Mouse (Mus musculus) forebrain, embryonic 13.5 days (tissue): ENCODE data around the gene Itga11. TPM values are rescaled to one million over a fixed set of nuclear protein-coding genes. Genes with fewer than 3 reads are reported as not detected.

Source experiments
- ATAC-seq: fragments of 200-750 bp; cut with Nextera tagmentation; 2 replicates; pipeline ENCODE4 v1.8.0; 2017
- H3K27ac ChIP-seq: fragments of 300-500 bp; sonication (generic); 2 replicates; pipeline ENCODE4 v1.5.1; 2015; ENCODE audit warnings: inconsistent platforms, mild to moderate bottlenecking, moderate library complexity
- H3K27me3 ChIP-seq: fragments of 300-500 bp; sonication (generic); 2 replicates; pipeline ENCODE4 v1.6.1; 2015; ENCODE audit warnings: mild to moderate bottlenecking, inconsistent platforms
- H3K36me3 ChIP-seq: fragments of 300-500 bp; sonication (generic); 2 replicates; pipeline ENCODE4 v1.6.1; 2015; ENCODE audit warnings: mild to moderate bottlenecking, inconsistent platforms; ENCODE audit not compliant: poor library complexity, severe bottlenecking
- H3K4me1 ChIP-seq: fragments of 300-500 bp; sonication (generic); 2 replicates; pipeline ENCODE4 v1.6.1; 2015; ENCODE audit warnings: inconsistent platforms
- H3K4me2 ChIP-seq: fragments of 300-500 bp; sonication (generic); 2 replicates; pipeline ENCODE4 v1.6.1; 2015; ENCODE audit warnings: inconsistent platforms, mild to moderate bottlenecking, moderate library complexity
- H3K4me3 ChIP-seq: fragments of 300-500 bp; sonication (generic); 2 replicates; pipeline ENCODE4 v1.5.1; 2015; ENCODE audit warnings: mild to moderate bottlenecking, inconsistent platforms
- H3K9ac ChIP-seq: fragments of 300-500 bp; sonication (generic); 2 replicates; pipeline ENCODE4 v1.6.1; 2015; ENCODE audit warnings: mild to moderate bottlenecking, inconsistent platforms
- H3K9me3 ChIP-seq: fragments of 300-500 bp; sonication (generic); replicated peaks from 2 replicates; pipeline ENCODE4 v1.6.1; 2016; ENCODE audit warnings: inconsistent platforms
- WGBS: fragments of 180-500 bp; shearing (Covaris S2); methylation state at CpG from one replicate; pipeline ENCODE4 v1.1.7; 2015; 5-methylcytosine and 5-hydroxymethylcytosine counted together
- polyA plus RNA-seq: library from polyadenylated mRNA; unstranded; fragments of >200 nt; fragmentation: Nextera tagmentation; extraction: Ambion mirVana; gene quantifications from 2 replicates; pipeline ENCODE4 v1.2.1, GENCODE M21; 2015

Gene Itga11
- polyA plus RNA-seq, 1 experiment from 2014 or later: 1.1 TPM

DNA sequence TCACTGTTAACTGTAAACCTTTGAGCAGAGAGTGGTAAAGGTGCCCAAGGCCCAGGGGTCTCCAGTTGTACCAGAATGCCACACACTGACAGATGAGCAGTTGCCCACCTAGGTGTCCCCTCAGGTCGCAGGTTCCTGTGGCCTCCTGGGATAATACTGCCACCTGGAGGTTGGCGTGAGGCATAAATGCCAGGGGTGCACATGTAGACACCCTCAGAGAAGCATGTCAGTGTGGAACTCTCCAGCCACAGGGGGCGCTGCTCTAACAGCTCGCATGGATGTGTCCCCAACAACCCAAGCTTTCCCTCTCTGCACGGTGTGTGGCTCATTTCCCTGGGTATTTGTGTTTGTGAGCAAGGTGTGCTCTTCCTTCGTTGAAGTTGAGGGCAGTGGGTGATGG, 48.8 kb downstream of the Itga11 start:
- Histone ChIP-seq H3K27ac (no peak overlapping the region), H3K27me3 (no peaks in the 10 kb centered on the region), H3K4me2 (no peak overlapping the region), H3K9ac (no peak overlapping the region), H3K36me3 (no peaks in the 10 kb centered on the region), H3K4me3 (no peak overlapping the region), H3K9me3 (no peaks in the 10 kb centered on the region), H3K4me1 (peaks cover 2% of the 10 kb centered on the region; the same call in 1 of the 2 replicates)
- 63% methylated on average over 6 of the region's 6 CpGs for WGBS
- no peak for ATAC-seq

DNA sequence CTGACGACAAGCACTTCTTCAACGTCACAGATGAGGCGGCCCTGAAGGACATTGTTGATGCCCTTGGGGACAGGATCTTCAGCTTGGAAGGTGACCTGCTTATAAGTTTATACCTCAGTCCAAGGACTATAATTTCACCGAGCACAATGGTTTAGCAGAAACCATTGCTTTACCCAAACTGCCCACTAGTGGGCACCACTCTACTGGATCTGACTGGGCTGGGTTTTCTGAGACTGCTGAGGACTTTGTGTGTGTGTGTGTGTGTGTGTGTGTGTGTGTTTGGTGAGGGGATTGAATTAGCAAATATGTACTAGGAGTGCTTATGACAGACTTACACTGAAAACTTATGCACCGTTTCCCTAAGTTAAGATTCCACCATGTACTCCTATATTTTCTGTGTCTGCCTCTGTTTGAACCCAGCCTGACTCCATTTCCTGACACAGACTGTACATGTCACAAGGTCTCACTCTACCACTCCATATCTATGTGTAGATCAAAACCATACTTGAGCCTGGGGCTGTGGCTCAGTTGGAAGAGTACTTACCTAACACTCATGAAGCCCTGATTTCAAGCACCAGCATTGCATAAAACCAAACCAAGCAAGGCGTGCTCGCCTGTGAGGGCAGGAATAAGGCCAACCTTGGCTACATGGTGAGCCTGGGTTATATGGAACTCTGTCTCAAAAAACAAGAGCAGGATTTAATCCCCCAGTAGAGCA, 67.1 kb downstream of the Itga11 start:
- Histone ChIP-seq H3K27me3 (no peaks in the 10 kb centered on the region; the same call in 1 of the 2 replicates), H3K9me3 (no peaks in the 10 kb centered on the region), H3K27ac (no peak overlapping the region), H3K4me1 (no peaks in the 10 kb centered on the region), H3K4me3 (no peak overlapping the region), H3K4me2 (no peak overlapping the region), H3K9ac (no peak overlapping the region), H3K36me3 (no peaks in the 10 kb centered on the region)
- no peak for ATAC-seq
- WGBS: 59% methylated on average over 7 of the region's 7 CpGs

- ATAC-seq: no peak
- Histone ChIP-seq H3K36me3 (no peaks in the 10 kb centered on the region), H3K4me1 (no peaks in the 10 kb centered on the region), H3K27ac (no peak overlapping the region), H3K4me2 (no peak overlapping the region), H3K9me3 (no peaks in the 10 kb centered on the region), H3K9ac (no peak overlapping the region), H3K4me3 (no peak overlapping the region), H3K27me3 (no peaks in the 10 kb centered on the region; the same call in 1 of the 2 replicates)
- 80% methylated on average over 6 of the region's 6 CpGs for WGBS
Measured at GRCm38 (mm10) chr9:62746646-62747045, 69.0 kb downstream of the Itga11 start.

DNA sequence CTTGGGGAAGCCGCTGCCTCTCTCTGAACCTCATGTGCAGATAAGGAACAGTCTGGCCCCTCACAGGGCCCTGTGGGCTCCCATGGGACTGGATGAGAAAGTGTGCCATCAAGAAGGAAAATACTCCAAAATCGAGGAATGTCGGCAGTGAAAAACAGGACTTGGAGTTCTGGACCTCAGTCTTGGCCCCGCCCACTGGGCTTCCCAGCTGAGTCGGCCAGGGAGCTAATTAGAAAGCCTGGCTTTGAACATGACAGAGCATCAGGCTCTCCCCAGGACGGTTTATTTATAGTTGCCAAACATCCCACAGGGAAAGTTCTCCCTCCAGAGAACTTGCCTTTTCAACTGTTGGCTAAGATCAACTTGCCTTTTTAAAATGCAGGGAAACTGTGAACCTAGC, 72.0 kb downstream of the Itga11 start:
- no peaks in the 10 kb centered on the region for H3K27me3 ChIP-seq
- no peak overlapping the region for H3K27ac ChIP-seq
- H3K4me3 ChIP-seq: no peak overlapping the region
- WGBS: 71% methylated on average over 6 of the region's 6 CpGs
- no peaks in the 10 kb centered on the region for H3K36me3 ChIP-seq
- no peaks in the 10 kb centered on the region; the same call in 1 of the 2 replicates for H3K9me3 ChIP-seq
- no peak overlapping the region for H3K4me2 ChIP-seq
- no peak for ATAC-seq
- H3K9ac ChIP-seq: no peak overlapping the region
- no peaks in the 10 kb centered on the region for H3K4me1 ChIP-seq

DNA sequence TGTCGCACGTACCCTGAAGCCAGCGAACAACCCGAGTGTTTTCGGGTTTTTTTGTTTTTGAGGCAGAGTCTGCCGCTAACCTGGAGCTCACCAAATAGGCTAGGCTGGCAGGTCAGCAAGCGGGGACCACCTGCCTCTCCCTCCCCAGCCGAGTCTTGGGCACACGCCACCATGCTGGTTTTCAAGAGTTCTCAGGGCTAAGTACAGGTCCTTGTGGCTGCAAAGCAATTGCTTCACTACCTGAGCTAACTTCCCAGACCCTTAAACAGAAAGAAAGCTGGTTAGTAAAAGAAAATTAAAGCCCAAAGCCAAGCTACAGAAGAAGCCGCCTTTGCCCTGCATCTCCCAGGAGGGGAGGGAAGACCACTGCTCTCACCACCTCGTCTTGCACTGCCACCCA, 72.8 kb downstream of the Itga11 start:
- WGBS: 86% methylated on average over 11 of the region's 11 CpGs
- no peaks in the 10 kb centered on the region for H3K36me3 ChIP-seq
- H3K9me3 ChIP-seq: no peaks in the 10 kb centered on the region; the same call in 1 of the 2 replicates
- ATAC-seq: no peak
- no peak overlapping the region for H3K27ac ChIP-seq
- no peak overlapping the region for H3K4me3 ChIP-seq
- H3K4me1 ChIP-seq: no peaks in the 10 kb centered on the region
- no peak overlapping the region for H3K4me2 ChIP-seq
- H3K27me3 ChIP-seq: no peaks in the 10 kb centered on the region
- no peak overlapping the region for H3K9ac ChIP-seq

GRCm38 (mm10) chr9:62758288-62758687, 80.7 kb downstream of the Itga11 start:
- no peak overlapping the region for H3K4me2 ChIP-seq
- peaks cover 5% of the 10 kb centered on the region; the same call in 1 of the 2 replicates for H3K4me1 ChIP-seq
- no peak overlapping the region for H3K27ac ChIP-seq
- no peak overlapping the region for H3K9ac ChIP-seq
- WGBS: 58% methylated on average over 4 of the region's 4 CpGs
- no peaks in the 10 kb centered on the region for H3K9me3 ChIP-seq
- no peaks in the 10 kb centered on the region for H3K36me3 ChIP-seq
- no peaks in the 10 kb centered on the region for H3K27me3 ChIP-seq
- H3K4me3 ChIP-seq: no peak overlapping the region
- no peak for ATAC-seq

GRCm38 (mm10) chr9:62759601-62760000, 82.0 kb downstream of the Itga11 start:
- peaks cover 9% of the 10 kb centered on the region; the same call in 1 of the 2 replicates for H3K4me1 ChIP-seq
- no peaks in the 10 kb centered on the region for H3K9me3 ChIP-seq
- no peak for ATAC-seq
- WGBS: 56% methylated on average over 3 of the region's 3 CpGs
- no peak overlapping the region for H3K27ac ChIP-seq
- no peak overlapping the region for H3K4me2 ChIP-seq
- no peaks in the 10 kb centered on the region for H3K36me3 ChIP-seq
- no peak overlapping the region for H3K9ac ChIP-seq
- H3K4me3 ChIP-seq: no peak overlapping the region
- no peaks in the 10 kb centered on the region for H3K27me3 ChIP-seq

DNA sequence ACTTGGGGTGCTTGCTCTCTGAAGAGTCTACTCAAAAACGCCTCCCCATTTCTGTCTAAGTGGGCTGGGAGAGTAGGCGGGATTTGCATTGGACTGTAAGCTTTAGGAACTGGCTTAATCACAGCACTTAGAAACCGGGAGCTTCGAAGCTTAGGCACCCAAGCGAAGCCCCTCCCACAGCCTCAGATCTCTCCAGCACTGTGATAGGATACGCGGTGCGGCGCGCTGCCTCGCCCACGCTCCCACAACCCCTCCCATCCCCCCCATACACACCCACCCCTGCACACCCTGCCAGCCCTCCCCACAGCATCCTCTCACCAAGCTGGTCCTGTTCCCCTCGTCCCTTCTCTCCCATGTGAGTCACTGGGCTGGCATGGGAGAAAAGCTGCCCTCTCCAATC, 85.9 kb downstream of the Itga11 start:
- H3K27me3 ChIP-seq: no peaks in the 10 kb centered on the region
- WGBS: 9% methylated on average over 13 of the region's 13 CpGs
- H3K36me3 ChIP-seq: no peaks in the 10 kb centered on the region
- 0 out of 2 replicates have a peak overlapping the region, but pooled peaks have one; percentile 7 for H3K4me3 ChIP-seq
- H3K9me3 ChIP-seq: no peaks in the 10 kb centered on the region
- peaks cover 7% of the 10 kb centered on the region; the same call in 1 of the 2 replicates for H3K4me1 ChIP-seq
- peak overlapping the region; percentile 37 for H3K4me2 ChIP-seq
- no peak overlapping the region for H3K9ac ChIP-seq
- H3K27ac ChIP-seq: no peak overlapping the region
- peak; percentile 41; the same call in 1 of the 2 replicates for ATAC-seq

GRCm38 (mm10) chr9:62765346-62765745, 87.7 kb downstream of the Itga11 start:
- H3K27me3 ChIP-seq: no peaks in the 10 kb centered on the region
- H3K9me3 ChIP-seq: no peaks in the 10 kb centered on the region
- H3K4me2 ChIP-seq: no peak overlapping the region
- H3K36me3 ChIP-seq: no peaks in the 10 kb centered on the region
- no peak overlapping the region for H3K4me3 ChIP-seq
- no peak for ATAC-seq
- H3K9ac ChIP-seq: no peak overlapping the region
- H3K27ac ChIP-seq: peak overlapping the region; percentile 51
- WGBS: 74% methylated on average over 4 of the region's 4 CpGs
- H3K4me1 ChIP-seq: 0 out of 2 replicates have a peak, but pooled peaks cover 5% of the 10 kb centered on the region

DNA sequence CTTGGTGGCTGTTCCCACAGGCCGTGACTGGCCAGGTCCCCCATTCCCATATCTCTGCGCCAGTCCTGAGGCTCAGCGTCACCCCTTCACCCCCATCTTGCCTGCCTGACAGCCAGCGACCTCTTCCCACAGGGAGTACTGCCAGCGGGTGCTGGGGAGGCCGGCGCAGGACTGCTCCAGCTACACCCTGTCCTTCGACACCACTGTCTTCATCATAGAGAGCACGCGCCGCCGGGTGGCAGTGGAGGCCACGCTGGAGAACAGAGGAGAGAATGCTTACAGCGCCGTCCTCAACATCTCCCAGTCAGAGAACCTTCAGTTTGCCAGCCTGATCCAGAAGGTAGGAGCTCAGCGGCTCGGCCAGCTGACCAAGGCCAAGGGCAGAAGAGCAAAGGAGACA, 89.8 kb downstream of the Itga11 start:
- Histone ChIP-seq H3K36me3 (no peaks in the 10 kb centered on the region), H3K4me3 (no peak overlapping the region), H3K4me2 (no peak overlapping the region), H3K27ac (no peak overlapping the region), H3K9ac (no peak overlapping the region), H3K9me3 (no peaks in the 10 kb centered on the region), H3K4me1 (0 out of 2 replicates have a peak, but pooled peaks cover 5% of the 10 kb centered on the region), H3K27me3 (no peaks in the 10 kb centered on the region)
- WGBS: 78% methylated on average over 17 of the region's 17 CpGs
- no peak for ATAC-seq

DNA sequence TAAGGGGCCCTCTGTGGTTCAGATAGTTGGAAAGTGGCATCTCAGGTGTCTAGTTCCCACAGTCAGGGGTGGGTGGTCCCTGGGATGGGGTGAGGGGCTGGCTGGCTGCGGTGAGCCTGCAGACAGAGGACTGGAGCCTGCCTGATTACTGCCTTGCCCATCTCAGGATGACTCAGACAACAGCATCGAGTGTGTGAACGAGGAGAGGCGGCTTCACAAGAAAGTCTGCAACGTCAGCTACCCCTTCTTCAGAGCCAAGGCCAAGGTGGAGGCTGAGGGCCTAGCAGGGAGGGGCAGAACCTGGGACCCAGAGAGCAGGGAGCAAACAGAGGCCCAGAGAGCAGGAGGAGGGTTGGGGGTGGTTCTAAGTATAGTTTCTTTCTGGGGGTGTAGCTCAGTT, 90.7 kb downstream of the Itga11 start:
- Histone ChIP-seq H3K4me2 (no peak overlapping the region), H3K4me3 (no peak overlapping the region), H3K36me3 (no peaks in the 10 kb centered on the region), H3K9me3 (no peaks in the 10 kb centered on the region), H3K4me1 (0 out of 2 replicates have a peak, but pooled peaks cover 4% of the 10 kb centered on the region), H3K27ac (no peak overlapping the region), H3K9ac (no peak overlapping the region), H3K27me3 (no peaks in the 10 kb centered on the region)
- no peak for ATAC-seq
- 84% methylated on average over 5 of the region's 5 CpGs for WGBS

GRCm38 (mm10) chr9:62772746-62773145, 95.1 kb downstream of the Itga11 start:
- no peaks in the 10 kb centered on the region for H3K36me3 ChIP-seq
- no peaks in the 10 kb centered on the region for H3K4me1 ChIP-seq
- WGBS: 84% methylated on average over 8 of the region's 8 CpGs
- no peaks in the 10 kb centered on the region for H3K27me3 ChIP-seq
- H3K4me3 ChIP-seq: no peak overlapping the region
- no peak overlapping the region for H3K27ac ChIP-seq
- no peaks in the 10 kb centered on the region for H3K9me3 ChIP-seq
- no peak overlapping the region for H3K4me2 ChIP-seq
- no peak for ATAC-seq
- H3K9ac ChIP-seq: no peak overlapping the region

GRCm38 (mm10) chr9:62775464-62775863, 97.8 kb downstream of the Itga11 start:
- 61% methylated on average over 4 of the region's 4 CpGs for WGBS
- H3K4me3 ChIP-seq: no peak overlapping the region
- H3K9me3 ChIP-seq: no peaks in the 10 kb centered on the region
- H3K4me2 ChIP-seq: no peak overlapping the region
- H3K9ac ChIP-seq: no peak overlapping the region
- no peak for ATAC-seq
- H3K36me3 ChIP-seq: no peaks in the 10 kb centered on the region
- H3K27me3 ChIP-seq: no peaks in the 10 kb centered on the region
- no peaks in the 10 kb centered on the region for H3K4me1 ChIP-seq
- H3K27ac ChIP-seq: no peak overlapping the region
